Mouse (Mus musculus) effector memory CD4-positive, alpha-beta T cell, adult 5 months (primary cell): ENCODE data around the gene Grm4. TPM values are rescaled to one million over a fixed set of nuclear protein-coding genes. Genes with fewer than 3 reads are reported as not detected.

ENCODE experiments used
- polyA plus RNA-seq: library from polyadenylated mRNA; unstranded; fragments of 100-300 nt; shearing (Covaris generic); gene quantifications from one replicate; pipeline ENCODE4 v1.2.1, GENCODE M21; 2017

The Grm4 gene
- polyA plus RNA-seq, result not detected

GRCm38 (mm10) chr17:27521303-27521702 is at the start of gene Grm4:
Gene Grm4 (minus strand): TSS chr17:27521403.

GRCm38 (mm10) chr17:27565163-27565941 is 44.1 kb upstream of the Grm4 start, which contains the start of gene AI413582:
Gene AI413582 (minus strand): TSS chr17:27565756.

GRCm38 (mm10) chr17:27556315-27557011 is 35.3 kb upstream of the Grm4 start, which contains the start of gene Hmga1:
Gene Hmga1 (plus strand): TSS chr17:27556497.

Other genes with a start within 250 kb of the Grm4 start
- gene Hmga1, start 35.1 kb upstream of the Grm4 start, polyA plus RNA-seq, result 58.3 TPM
- gene AI413582, start 44.4 kb upstream of the Grm4 start, polyA plus RNA-seq, result 80.7 TPM
- gene Nudt3, start 102.1 kb upstream of the Grm4 start, polyA plus RNA-seq, result 61.0 TPM
- not detected for gene RPS10-NUDT3, start 113.8 kb upstream of the Grm4 start, polyA plus RNA-seq
- gene Rps10, start 115.3 kb upstream of the Grm4 start, polyA plus RNA-seq, result 1,155 TPM
- gene Pacsin1, start 134.1 kb upstream of the Grm4 start, polyA plus RNA-seq, result 40.0 TPM
- 0.52 TPM for gene Spdef, start 207.6 kb upstream of the Grm4 start, polyA plus RNA-seq